Mouse (Mus musculus): Measurements from ENCODE around the gene Txndc8.

The Txndc8 gene

DNA sequence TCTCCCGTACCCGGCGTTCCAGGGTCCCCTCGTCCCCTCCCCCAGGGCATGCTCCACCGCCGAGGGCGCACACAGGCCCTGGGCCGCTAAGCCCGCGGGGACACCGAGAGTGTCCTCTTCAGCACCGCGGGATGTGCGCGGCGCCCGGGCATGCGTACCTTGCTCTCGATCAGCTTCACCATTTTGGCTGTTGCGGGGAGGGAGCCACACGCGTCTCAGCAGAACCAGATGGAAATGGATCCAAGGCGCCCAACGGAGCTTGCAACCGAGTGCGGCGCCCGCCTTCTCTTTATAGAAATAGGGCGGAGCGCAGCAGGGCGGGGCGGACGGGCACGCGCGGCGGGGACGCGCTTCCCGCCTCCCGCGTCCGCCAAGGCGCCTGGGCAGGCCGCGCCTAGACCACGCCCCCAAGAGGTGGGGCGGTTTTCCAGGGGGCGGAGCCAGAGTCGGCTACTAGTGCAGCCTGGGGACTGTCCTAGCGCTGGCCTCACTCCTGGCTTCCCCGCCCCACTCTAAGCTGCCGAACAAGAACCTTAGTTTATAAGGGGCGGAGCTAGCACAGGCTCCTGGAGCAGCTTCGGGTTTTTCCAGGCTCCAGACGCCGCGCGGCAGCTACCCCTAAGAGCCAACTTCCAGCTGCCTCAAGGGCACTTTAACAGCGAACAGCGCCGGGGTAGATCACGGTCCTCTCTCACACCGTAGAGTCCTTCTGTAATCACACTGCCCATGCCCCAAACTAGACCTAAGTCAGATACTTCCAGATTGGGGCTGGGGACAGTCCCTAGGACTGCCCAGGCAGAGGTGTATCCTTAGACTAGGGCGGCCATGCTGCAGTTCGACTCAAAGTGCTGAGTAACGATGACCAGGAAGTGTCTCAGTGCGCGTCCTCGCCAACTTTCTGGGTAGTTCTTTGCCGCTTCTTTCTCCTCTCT, 52.6 kb downstream of the Txndc8 start, which contains the start of gene Txn1:
TSS of gene Txn1 (minus strand) at position 383 of the 932 bp plus-strand sequence.
- DNase-seq (ENCODE audit: low spot score in 2 of 2) = peak; percentile 88 to 93

GRCm38 (mm10) chr4:57955544-57955958, 53.4 kb downstream of the Txndc8 start:
- peak; percentile 37 to 46 for DNase-seq (ENCODE audit: low spot score in 2 of 2)

DNA sequence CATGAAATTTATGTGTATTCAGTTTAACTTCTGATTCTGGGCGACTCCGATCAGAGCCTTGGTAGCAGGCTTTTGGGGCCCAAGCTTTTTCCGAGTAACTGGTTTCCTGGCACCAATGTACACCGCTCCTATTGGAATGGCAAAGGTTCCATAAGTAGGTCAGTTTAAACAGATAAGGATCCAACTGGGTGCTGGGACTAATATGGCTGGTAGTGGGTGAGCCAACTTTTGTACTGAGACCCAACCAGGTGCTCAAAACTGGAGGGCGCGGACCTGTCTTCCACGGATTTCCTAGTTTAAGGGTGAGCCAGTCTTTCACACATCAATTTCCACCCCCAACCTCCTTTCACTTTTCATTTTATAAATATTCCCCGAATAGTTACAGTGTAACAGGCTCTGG, 53.9 kb downstream of the Txndc8 start:
- no peak for DNase-seq (ENCODE audit: low spot score in 2 of 2)

DNA sequence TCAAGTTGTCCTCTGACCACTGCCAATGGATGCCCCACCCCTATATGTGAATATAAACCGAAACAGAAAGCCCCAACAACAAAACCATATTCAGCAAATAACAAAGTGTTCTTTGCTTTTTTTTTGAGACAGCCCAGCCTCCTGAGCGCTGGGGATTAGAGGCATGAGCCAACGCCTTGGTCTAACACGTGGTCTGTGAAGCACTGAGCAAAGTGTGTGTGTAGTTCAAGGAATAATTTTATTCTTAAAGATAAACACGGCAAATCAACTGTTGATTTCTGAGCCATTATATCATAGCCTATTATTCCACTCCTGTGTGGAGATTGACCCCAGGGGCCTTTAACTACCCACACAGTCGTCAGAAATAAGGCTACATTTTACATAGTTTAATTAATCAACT, 54.3 kb downstream of the Txndc8 start:
- DNase-seq (ENCODE audit: low spot score in 2 of 2) = no peak

DNA sequence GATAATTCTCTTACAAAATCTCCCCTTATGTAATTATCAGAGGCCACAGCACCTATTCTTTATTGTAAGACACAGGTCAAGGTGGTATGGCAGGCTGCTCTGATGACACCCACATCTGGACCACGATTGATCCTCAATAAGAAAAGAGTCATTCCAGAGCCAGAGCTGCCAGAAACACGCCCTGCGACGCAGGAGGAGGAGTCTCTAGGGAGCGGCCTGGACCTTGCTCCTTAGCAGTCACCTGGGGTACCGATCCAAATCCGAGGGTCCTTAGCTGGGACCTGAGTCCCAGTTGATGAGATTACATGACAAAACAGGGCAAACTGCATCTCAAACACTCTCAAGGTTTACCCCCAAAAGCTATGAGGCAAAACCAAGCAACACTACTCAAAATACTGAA, 55.1 kb downstream of the Txndc8 start:
- DNase-seq (ENCODE audit: low spot score in 2 of 2) = no peak

DNA sequence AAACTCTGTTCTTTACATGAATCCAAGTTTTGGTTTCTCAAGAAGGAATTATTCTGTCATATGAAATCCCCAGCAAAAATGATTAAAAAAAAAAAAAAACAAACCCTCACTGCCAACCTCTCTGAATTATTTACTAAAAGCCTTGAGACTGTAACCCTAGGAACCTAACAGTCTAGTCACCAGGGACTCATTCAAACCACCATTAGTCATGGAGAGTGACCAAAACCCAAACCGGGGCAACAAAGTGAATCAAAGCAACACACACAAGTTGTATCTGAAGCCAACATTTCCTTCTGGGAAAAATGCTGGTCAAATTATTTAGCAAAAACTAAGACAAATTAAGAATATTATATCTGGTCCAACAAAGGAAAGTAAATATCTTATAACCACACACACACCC, 56.0 kb downstream of the Txndc8 start:
- no peak for DNase-seq (ENCODE audit: low spot score in 2 of 2)

GRCm38 (mm10) chr4:57952416-57952815, 56.5 kb downstream of the Txndc8 start:
- no peak for DNase-seq (ENCODE audit: low spot score in 2 of 2)

DNA sequence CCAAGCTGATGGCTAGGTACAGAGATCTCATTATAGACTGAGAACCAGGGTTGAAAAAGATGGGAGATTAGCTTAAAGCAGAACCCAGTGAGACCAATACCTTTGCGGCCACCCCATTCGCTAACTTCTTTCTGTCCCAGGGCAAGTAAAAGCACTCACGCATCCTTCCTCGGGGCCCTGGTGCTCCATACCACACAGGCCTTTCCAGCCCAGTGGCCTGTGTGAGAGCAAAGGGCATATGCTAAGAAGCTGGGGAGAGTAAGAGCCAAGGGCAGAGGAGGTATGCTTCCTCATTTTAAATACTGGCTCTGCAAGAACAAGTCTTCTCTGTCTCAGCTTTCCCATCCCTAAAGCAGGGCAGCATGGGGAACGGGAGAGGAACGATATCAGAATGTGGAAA, 59.1 kb downstream of the Txndc8 start:
- DNase-seq (ENCODE audit: low spot score in 2 of 2) = no peak

DNA sequence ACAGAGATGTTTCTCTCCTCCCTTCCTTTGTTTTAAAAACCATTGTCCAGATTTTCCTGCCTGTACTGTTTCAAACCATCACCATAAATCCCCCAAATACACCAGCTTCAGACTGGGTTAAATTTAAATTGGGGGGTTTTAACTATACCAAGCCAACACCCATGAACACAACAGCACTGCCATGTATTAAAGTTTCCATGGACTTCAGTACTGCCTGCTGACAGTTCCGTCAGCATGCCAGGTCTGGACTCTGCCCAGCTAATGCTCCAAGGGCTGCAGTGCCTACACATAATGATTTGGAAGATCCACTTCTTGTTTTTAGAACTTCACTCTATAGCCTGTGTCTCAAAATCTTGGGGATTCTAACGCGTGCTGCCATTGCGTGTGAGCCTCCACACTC, 61.4 kb downstream of the Txndc8 start:
- no peak for DNase-seq (ENCODE audit: low spot score in 2 of 2)

- no peak for DNase-seq (ENCODE audit: low spot score in 2 of 2)
Measured at GRCm38 (mm10) chr4:57947036-57947435, 61.9 kb downstream of the Txndc8 start.

GRCm38 (mm10) chr4:57942892-57943291, 66.0 kb downstream of the Txndc8 start:
- DNase-seq (ENCODE audit: low spot score in 2 of 2) = no peak

DNA sequence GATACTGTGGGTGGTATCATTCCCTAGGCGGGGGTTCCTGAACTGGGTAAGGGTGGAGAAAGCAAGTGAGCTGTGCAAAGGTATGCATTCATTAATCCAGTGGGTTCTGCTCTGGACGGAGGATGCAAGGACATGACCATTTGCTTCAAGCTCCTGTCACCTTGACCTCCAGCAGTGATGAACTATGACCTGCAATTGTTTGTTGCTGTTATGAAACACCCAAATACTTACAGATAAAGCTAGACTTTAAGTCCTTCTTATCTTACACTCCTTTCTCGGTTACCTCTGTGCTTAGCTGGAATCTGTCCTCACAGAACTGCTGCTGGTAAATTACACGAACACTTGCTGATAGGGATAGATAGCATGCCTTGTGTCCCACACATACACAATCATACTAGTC, 68.3 kb downstream of the Txndc8 start:
- no peak for DNase-seq (ENCODE audit: low spot score in 2 of 2)

- no peak for DNase-seq (ENCODE audit: low spot score in 2 of 2)
Measured at GRCm38 (mm10) chr4:57937292-57937691, 71.6 kb downstream of the Txndc8 start.

DNA sequence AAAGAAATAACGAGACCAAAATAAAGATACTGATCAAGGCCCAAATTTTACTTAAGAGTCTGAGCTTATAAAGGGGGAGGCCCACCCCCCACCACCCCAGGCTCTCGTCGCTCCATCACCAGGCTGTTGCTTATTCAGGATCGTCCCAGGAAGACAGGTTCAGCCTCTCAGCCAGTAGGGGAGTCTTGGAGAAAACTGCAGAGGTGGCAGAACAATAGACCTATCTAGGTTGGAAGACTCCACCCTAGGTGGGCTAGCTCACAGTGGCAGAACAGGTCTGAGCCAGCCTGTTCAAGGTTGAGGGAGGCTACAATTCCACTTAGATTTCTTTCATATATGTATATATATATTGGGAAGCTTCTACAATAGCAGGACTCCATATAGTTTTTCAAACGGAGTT, 74.7 kb downstream of the Txndc8 start:
- no peak for DNase-seq (ENCODE audit: low spot score in 2 of 2)

Data from frontal cortex, postnatal 14 days (tissue).